Mouse (Mus musculus) heart, postnatal 0 days (tissue): ENCODE measurements at regions not wholly inside any gene's neighbourhood (a gene's known extent, or its start where the extent isn't known, plus 50 kb on each side); places are given as distances from the start of the nearest gene placed in this dataset.

Source experiments
- ATAC-seq: fragments of 200-750 bp; cut with Nextera tagmentation; 2 replicates; pipeline ENCODE4 v1.8.0; 2017; ENCODE audit warnings: low read depth, moderate number of reproducible peaks, moderate library complexity; ENCODE audit not compliant: insufficient read depth
- DNase-seq: peaks from one replicate; pipeline ENCODE4 v3.0.0-alpha.2; 2016; ENCODE audit warnings: low spot score
- H3K27ac ChIP-seq: fragments of 300-500 bp; sonication (generic); 2 replicates; pipeline ENCODE4 v1.5.1; 2014; ENCODE audit warnings: low read depth, mild to moderate bottlenecking
- H3K27me3 ChIP-seq: fragments of 300-500 bp; sonication (generic); 2 replicates; pipeline ENCODE4 v1.6.1; 2014; ENCODE audit warnings: low read length, mixed read lengths; ENCODE audit not compliant: control insufficient read depth, insufficient read depth
- H3K36me3 ChIP-seq: fragments of 300-500 bp; sonication (generic); replicated peaks from 2 replicates; pipeline ENCODE4 v1.6.1; 2014; ENCODE audit warnings: low read length, mixed read lengths; ENCODE audit not compliant: control insufficient read depth, insufficient read depth
- H3K4me1 ChIP-seq: fragments of 300-500 bp; sonication (generic); 2 replicates; pipeline ENCODE4 v1.6.1; 2014; ENCODE audit warnings: antibody characterized with exemption; ENCODE audit not compliant: control insufficient read depth, insufficient read depth
- H3K4me2 ChIP-seq: fragments of 300-500 bp; sonication (generic); 2 replicates; pipeline ENCODE4 v1.6.1; 2014; ENCODE audit warnings: low read depth, mild to moderate bottlenecking, low read length, moderate library complexity
- H3K4me3 ChIP-seq: fragments of 300-500 bp; sonication (generic); 2 replicates; pipeline ENCODE4 v1.5.1; 2014; ENCODE audit warnings: low read depth, low read length
- H3K9ac ChIP-seq: fragments of 300-500 bp; sonication (generic); replicated peaks from 2 replicates; pipeline ENCODE4 v1.6.1; 2014; ENCODE audit warnings: low read depth, low read length, mixed read lengths
- H3K9me3 ChIP-seq: fragments of 300-500 bp; sonication (generic); replicated peaks from 2 replicates; pipeline ENCODE4 v1.6.1; 2016; ENCODE audit warnings: low read length; ENCODE audit not compliant: control insufficient read depth
- CTCF ChIP-seq: IDR thresholded peaks from 2 replicates; pipeline ENCODE4 v1.5.1; 2016; ENCODE audit warnings: antibody characterized with exemption, control low read depth, low read depth
- EP300 ChIP-seq: IDR thresholded peaks from 2 replicates; pipeline ENCODE4 v1.6.1; 2016; ENCODE audit warnings: antibody characterized with exemption, low read depth
- WGBS: fragments of 180-500 bp; shearing (Covaris S2); extraction: QIAGEN DNeasy Blood & Tissue Kit; methylation state at CpG from one replicate; pipeline ENCODE4 v1.1.7; 2014; 5-methylcytosine and 5-hydroxymethylcytosine counted together

DNA sequence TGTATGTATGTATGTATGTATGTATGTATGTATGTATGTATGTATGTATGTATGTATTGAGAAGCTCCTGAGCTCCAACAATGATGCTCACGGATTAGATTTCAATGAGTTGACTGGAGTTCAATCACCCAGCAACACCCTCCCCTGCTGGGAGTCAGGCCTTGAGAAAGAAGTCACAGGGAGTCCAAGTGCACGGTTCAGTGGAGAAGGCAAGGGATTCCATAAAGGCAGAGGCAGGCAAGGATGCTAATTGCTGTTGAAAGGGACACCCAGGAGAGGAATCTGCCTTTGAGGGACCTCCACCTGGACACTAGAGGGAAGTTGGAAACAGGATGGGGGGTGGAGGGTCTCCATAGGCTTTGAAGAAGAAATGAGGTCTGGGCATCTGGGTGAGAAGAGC is 331.2 kb upstream of the Zfp462 start:
- ATAC-seq (no peak), DNase-seq (no peak)
- Histone ChIP-seq H3K9me3 (0 out of 2 replicates have a peak, but pooled peaks cover 5% of the 10 kb centered on the region), H3K27ac (no peak overlapping the region), H3K36me3 (no peaks in the 10 kb centered on the region), H3K27me3 (no peaks in the 10 kb centered on the region), H3K9ac (no peak overlapping the region), H3K4me3 (no peak overlapping the region), H3K4me2 (no peak overlapping the region), H3K4me1 (no peaks in the 10 kb centered on the region)
- TF ChIP-seq CTCF, result no peak
- TF ChIP-seq EP300, result no peak
- 73% methylated on average over 2 of the region's 2 CpGs for WGBS

- TF ChIP-seq CTCF (no peak), EP300 (no peak)
- Histone ChIP-seq H3K9ac (no peak overlapping the region), H3K9me3 (no peaks in the 10 kb centered on the region), H3K36me3 (no peaks in the 10 kb centered on the region), H3K27ac (no peak overlapping the region), H3K27me3 (no peaks in the 10 kb centered on the region), H3K4me3 (no peak overlapping the region), H3K4me1 (no peaks in the 10 kb centered on the region), H3K4me2 (no peak overlapping the region)
- 24% methylated on average over 1 of the region's 1 CpGs for WGBS
- DNase-seq (no peak), ATAC-seq (no peak)
Measured at GRCm38 (mm10) chr4:54615886-54616285, 329.0 kb upstream of the Zfp462 start.

- no peak for DNase-seq
Measured at GRCm38 (mm10) chr4:54624024-54624873, 320.6 kb upstream of the Zfp462 start.

DNA sequence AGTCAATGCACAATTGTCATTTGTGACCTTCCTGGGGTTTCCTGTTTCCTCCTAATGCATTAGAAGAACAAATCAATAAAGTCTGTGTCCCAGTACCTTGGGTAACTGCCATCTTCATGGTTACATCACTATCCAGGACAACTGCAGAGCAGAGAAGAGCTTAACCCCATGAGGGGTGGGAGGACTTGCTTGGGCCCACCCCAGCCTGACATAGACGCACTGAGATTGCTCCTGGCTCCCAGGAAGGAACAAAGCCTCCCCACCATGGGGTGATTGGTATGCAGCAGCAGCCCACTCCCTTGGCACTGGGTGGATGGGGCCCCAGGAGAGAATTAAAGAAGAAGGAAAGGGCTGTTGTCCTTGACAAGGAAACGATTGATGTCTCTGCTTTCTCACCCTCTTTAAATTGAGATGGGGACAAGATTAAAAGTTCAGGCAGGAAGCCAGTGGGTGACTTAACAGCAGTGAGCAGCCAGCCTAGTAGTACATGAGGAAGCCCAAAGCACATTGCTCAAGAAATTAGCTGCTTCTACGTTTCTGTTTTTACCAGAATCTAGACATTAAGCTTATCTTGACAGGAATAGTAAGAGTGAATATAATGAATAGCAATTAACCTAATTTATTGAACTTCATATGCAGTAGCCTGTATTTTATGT is 307.7 kb upstream of the Zfp462 start:
- Histone ChIP-seq H3K36me3 (no peaks in the 10 kb centered on the region), H3K27me3 (no peaks in the 10 kb centered on the region), H3K9ac (no peak overlapping the region), H3K4me3 (no peak overlapping the region), H3K27ac (no peak overlapping the region), H3K4me2 (no peak overlapping the region), H3K9me3 (no peaks in the 10 kb centered on the region), H3K4me1 (no peaks in the 10 kb centered on the region)
- no peak for TF ChIP-seq CTCF
- TF ChIP-seq EP300, result no peak
- WGBS, result 21% methylated on average over 3 of the region's 3 CpGs
- DNase-seq (no peak), ATAC-seq (no peak)

More at GRCm38 (mm10) chr4:54624024-54624873, 320.6 kb upstream of the Zfp462 start:
- Histone ChIP-seq H3K9ac (no peak overlapping the region), H3K36me3 (no peaks in the 10 kb centered on the region), H3K27me3 (no peaks in the 10 kb centered on the region), H3K9me3 (no peaks in the 10 kb centered on the region), H3K4me1 (no peaks in the 10 kb centered on the region), H3K27ac (no peak overlapping the region), H3K4me3 (no peak overlapping the region), H3K4me2 (no peak overlapping the region)
- no peak for TF ChIP-seq EP300
- no peak for TF ChIP-seq CTCF
- 81% methylated on average over 20 of the region's 20 CpGs for WGBS
- ATAC-seq, result no peak

DNA sequence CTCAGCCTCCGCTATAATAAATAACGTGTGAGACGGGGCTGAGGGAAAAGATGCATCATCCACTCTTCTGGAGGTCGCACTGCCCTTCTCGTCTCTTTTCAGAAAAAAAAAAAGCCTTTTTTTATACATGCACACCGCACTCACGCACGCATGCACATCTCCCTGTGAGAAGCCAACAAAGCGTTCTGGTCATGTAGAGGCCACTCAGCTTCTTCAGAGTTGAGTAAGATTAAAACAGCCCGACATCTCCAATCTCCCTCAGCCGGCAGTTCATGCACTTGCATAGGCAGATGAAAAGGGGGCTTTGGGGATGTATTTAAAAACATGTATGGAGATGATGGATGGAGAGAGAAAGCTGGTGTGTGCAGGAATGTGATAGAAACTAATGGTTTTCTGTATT is 298.8 kb upstream of the Zfp462 start:
- Histone ChIP-seq H3K9ac (no peak overlapping the region), H3K4me2 (no peak overlapping the region), H3K36me3 (no peaks in the 10 kb centered on the region), H3K4me3 (no peak overlapping the region), H3K4me1 (peaks cover 14% of the 10 kb centered on the region), H3K27me3 (no peaks in the 10 kb centered on the region), H3K27ac (no peak overlapping the region), H3K9me3 (no peaks in the 10 kb centered on the region)
- ATAC-seq (no peak), DNase-seq (no peak)
- 81% methylated on average over 11 of the region's 11 CpGs for WGBS
- TF ChIP-seq EP300, result no peak
- no peak for TF ChIP-seq CTCF
